Mouse (Mus musculus): ENCODE results near the gene Aig1. TPM values are rescaled to one million over a fixed set of nuclear protein-coding genes. Genes with fewer than 3 reads are reported as not detected.

Aig1 gene
- polyA plus RNA-seq, 1 experiment, result 130 TPM

DNA sequence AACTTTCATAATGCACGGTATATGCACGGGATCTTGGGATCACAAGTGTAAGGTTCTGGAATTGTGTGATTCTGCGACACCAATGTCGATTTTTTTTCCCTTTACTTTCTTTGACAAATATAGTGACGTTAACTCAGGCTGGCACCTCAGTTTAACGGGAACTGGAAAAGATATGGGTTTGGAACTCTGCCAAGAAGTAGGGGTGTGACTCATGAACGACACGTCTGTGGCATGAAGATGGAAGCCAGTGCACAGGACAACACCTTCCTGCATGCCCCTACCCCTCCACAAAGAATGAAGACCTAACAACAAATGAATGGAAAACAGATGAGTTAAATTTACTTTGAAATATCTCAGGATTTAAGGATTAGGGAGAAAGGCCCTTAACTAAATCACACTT is 76.0 kb downstream of the Aig1 start:
- Histone ChIP-seq H3K27me3 (ENCODE audit: control insufficient read depth, insufficient read depth, low read length) (no peaks in the 10 kb centered on the region), H3K4me1 (ENCODE audit: control insufficient read depth, insufficient read depth, low read length) (peaks cover 4% of the 10 kb centered on the region; the same call in 1 of the 2 replicates), H3K27ac (ENCODE audit: insufficient read depth, low read length) (no peak overlapping the region), H3K4me3 (replicated peaks; ENCODE audit: insufficient read depth, low read depth, low read length) (no peak overlapping the region)
- DNase-seq, result peak in 1 of 2 experiments; percentile 31
- no peak for TF ChIP-seq POLR2A (IDR thresholded peaks at IDR 0.05; ENCODE audit: borderline replicate concordance, insufficient read depth, low read length)
- TF ChIP-seq CTCF (IDR thresholded peaks at IDR 0.05; ENCODE audit: borderline replicate concordance, insufficient read depth, low read depth, low read length), result no peak
- 57% methylated on average over 8 of the region's 8 CpGs for WGBS

DNA sequence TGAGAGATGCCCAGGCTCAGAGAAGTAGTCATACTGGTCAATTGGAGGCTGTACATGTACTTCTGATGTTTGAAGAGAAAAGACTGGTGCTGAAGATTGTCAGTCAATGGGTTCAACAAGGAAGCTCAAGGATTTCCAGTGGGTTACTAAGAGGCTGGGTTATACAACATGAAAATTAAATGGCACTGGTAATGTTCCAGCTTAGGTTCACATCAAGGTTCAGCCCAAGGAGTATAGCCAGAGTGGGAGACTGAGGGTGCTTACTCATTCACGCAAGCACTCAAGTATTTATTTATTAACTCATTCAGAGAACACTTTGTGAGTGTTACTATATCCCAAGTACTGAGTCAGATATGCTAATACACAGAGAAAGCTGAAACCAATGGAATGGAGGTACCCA is 79.2 kb downstream of the Aig1 start:
- DNase-seq, result no peak
- Histone ChIP-seq H3K4me1 (ENCODE audit: control insufficient read depth, insufficient read depth, low read length) (peaks cover 4% of the 10 kb centered on the region; the same call in 1 of the 2 replicates), H3K4me3 (replicated peaks; ENCODE audit: insufficient read depth, low read depth, low read length) (no peak overlapping the region), H3K27ac (ENCODE audit: insufficient read depth, low read length) (no peak overlapping the region), H3K27me3 (ENCODE audit: control insufficient read depth, insufficient read depth, low read length) (no peaks in the 10 kb centered on the region)
- TF ChIP-seq CTCF (IDR thresholded peaks at IDR 0.05; ENCODE audit: borderline replicate concordance, insufficient read depth, low read depth, low read length) (no peak), POLR2A (IDR thresholded peaks at IDR 0.05; ENCODE audit: borderline replicate concordance, insufficient read depth, low read length) (no peak)
- 97% methylated on average over 1 of the region's 1 CpGs for WGBS

- H3K27me3 ChIP-seq (ENCODE audit: control insufficient read depth, insufficient read depth, low read length), result no peaks in the 10 kb centered on the region
- H3K4me1 ChIP-seq (ENCODE audit: control insufficient read depth, insufficient read depth, low read length), result peaks cover 4% of the 10 kb centered on the region; the same call in 1 of the 2 replicates
- WGBS, result 88% methylated on average over 9 of the region's 9 CpGs
- DNase-seq, result no peak
- H3K27ac ChIP-seq (ENCODE audit: insufficient read depth, low read length), result no peak overlapping the region
- no peak overlapping the region for H3K4me3 ChIP-seq (replicated peaks; ENCODE audit: insufficient read depth, low read depth, low read length)
- TF ChIP-seq CTCF (IDR thresholded peaks at IDR 0.05; ENCODE audit: borderline replicate concordance, insufficient read depth, low read depth, low read length) (no peak), POLR2A (IDR thresholded peaks at IDR 0.05; ENCODE audit: borderline replicate concordance, insufficient read depth, low read length) (no peak)
Observed at GRCm38 (mm10) chr10:13788057-13788456, 80.7 kb downstream of the Aig1 start.

GRCm38 (mm10) chr10:13782774-13783173 is 86.0 kb downstream of the Aig1 start:
- H3K27ac ChIP-seq (ENCODE audit: insufficient read depth, low read length), result no peak overlapping the region
- H3K4me1 ChIP-seq (ENCODE audit: control insufficient read depth, insufficient read depth, low read length), result no peaks in the 10 kb centered on the region
- WGBS, result 96% methylated on average over 5 of the region's 5 CpGs
- no peak for DNase-seq
- H3K4me3 ChIP-seq (replicated peaks; ENCODE audit: insufficient read depth, low read depth, low read length), result no peak overlapping the region
- H3K27me3 ChIP-seq (ENCODE audit: control insufficient read depth, insufficient read depth, low read length), result no peaks in the 10 kb centered on the region
- TF ChIP-seq CTCF (IDR thresholded peaks at IDR 0.05; ENCODE audit: borderline replicate concordance, insufficient read depth, low read depth, low read length), result no peak
- TF ChIP-seq POLR2A (IDR thresholded peaks at IDR 0.05; ENCODE audit: borderline replicate concordance, insufficient read depth, low read length), result no peak

DNA sequence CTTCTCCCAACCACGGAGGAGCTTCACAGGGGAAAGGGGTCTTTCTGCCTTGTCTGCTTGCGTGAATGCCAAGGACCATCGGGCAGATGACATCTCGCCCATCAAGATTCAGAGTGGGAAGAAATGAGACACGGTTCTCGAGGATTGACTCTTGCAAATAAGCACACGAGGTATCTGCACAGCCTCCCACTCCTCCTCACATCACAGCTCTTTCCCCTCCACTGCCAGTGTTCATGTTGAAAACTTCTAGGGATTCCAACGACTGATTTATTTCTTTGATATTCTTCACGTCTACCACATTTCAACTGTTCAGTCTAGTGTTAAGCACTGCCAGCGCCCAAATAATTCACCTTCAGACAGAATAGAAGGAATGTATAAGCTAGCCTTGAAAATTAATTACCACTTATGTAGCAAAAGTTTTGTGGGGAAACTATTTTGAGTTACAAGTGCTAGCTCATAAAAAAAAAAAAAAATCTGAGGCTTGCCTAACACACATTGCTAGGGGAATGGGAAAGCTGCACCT is 86.5 kb downstream of the Aig1 start:
- no peak overlapping the region for H3K27ac ChIP-seq (ENCODE audit: insufficient read depth, low read length)
- 89% methylated on average over 10 of the region's 10 CpGs for WGBS
- no peak overlapping the region for H3K4me3 ChIP-seq (replicated peaks; ENCODE audit: insufficient read depth, low read depth, low read length)
- TF ChIP-seq CTCF (IDR thresholded peaks at IDR 0.05; ENCODE audit: borderline replicate concordance, insufficient read depth, low read depth, low read length) (no peak), POLR2A (IDR thresholded peaks at IDR 0.05; ENCODE audit: borderline replicate concordance, insufficient read depth, low read length) (no peak)
- no peaks in the 10 kb centered on the region for H3K4me1 ChIP-seq (ENCODE audit: control insufficient read depth, insufficient read depth, low read length)
- no peaks in the 10 kb centered on the region for H3K27me3 ChIP-seq (ENCODE audit: control insufficient read depth, insufficient read depth, low read length)
- no peak for DNase-seq

DNA sequence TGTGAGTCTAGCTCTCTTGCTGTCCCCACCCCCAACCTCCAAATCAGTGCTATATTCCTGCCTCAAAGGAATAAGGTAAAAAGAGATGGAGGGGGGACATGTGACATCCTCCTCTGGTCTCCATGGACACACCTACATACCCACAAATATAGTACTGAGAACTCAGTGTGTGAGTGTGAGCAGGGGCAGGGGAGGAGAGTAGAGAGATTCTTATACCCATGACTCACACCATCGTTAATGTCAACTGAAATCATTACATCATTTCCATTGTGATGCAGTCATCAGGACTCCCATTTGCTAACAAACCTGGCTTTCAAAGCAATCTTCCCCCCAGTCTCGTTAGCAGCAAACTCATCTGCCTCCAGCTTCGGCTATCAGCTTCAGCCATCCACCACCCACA is 92.8 kb downstream of the Aig1 start:
- H3K27me3 ChIP-seq (ENCODE audit: control insufficient read depth, insufficient read depth, low read length), result no peaks in the 10 kb centered on the region; the same call in 1 of the 2 replicates
- no peak for DNase-seq
- no peak overlapping the region for H3K4me3 ChIP-seq (replicated peaks; ENCODE audit: insufficient read depth, low read depth, low read length)
- TF ChIP-seq CTCF (IDR thresholded peaks at IDR 0.05; ENCODE audit: borderline replicate concordance, insufficient read depth, low read depth, low read length) (no peak), POLR2A (IDR thresholded peaks at IDR 0.05; ENCODE audit: borderline replicate concordance, insufficient read depth, low read length) (no peak)
- WGBS, result 76% methylated on average over 3 of the region's 3 CpGs
- H3K4me1 ChIP-seq (ENCODE audit: control insufficient read depth, insufficient read depth, low read length), result peaks cover under 1% of the 10 kb centered on the region
- H3K27ac ChIP-seq (ENCODE audit: insufficient read depth, low read length), result no peak overlapping the region

DNA sequence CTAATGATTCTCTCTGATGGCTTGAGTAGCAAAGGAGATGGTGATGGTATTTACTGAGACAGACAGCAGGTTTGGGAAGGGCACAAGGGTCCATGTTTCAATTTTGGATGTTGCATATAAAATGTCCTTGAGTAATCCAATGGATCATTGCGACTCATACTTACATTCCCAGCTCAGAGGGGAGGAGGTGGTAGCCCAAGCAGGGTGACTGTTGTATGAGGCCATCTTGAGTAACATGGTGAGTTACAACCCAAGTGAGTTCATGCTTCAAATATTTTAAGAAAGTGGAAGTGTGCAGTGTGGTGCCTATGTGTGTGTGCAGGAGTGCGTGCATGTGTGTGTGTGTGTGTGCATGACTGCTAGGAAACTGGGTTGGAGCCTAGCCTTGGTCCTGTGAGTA is 93.4 kb downstream of the Aig1 start:
- Histone ChIP-seq H3K27me3 (ENCODE audit: control insufficient read depth, insufficient read depth, low read length) (no peaks in the 10 kb centered on the region; the same call in 1 of the 2 replicates), H3K27ac (ENCODE audit: insufficient read depth, low read length) (no peak overlapping the region), H3K4me3 (replicated peaks; ENCODE audit: insufficient read depth, low read depth, low read length) (no peak overlapping the region), H3K4me1 (ENCODE audit: control insufficient read depth, insufficient read depth, low read length) (peaks cover 6% of the 10 kb centered on the region)
- no peak for DNase-seq
- no peak for TF ChIP-seq CTCF (IDR thresholded peaks at IDR 0.05; ENCODE audit: borderline replicate concordance, insufficient read depth, low read depth, low read length)
- no peak for TF ChIP-seq POLR2A (IDR thresholded peaks at IDR 0.05; ENCODE audit: borderline replicate concordance, insufficient read depth, low read length)
- WGBS, result 98% methylated on average over 2 of the region's 2 CpGs

DNA sequence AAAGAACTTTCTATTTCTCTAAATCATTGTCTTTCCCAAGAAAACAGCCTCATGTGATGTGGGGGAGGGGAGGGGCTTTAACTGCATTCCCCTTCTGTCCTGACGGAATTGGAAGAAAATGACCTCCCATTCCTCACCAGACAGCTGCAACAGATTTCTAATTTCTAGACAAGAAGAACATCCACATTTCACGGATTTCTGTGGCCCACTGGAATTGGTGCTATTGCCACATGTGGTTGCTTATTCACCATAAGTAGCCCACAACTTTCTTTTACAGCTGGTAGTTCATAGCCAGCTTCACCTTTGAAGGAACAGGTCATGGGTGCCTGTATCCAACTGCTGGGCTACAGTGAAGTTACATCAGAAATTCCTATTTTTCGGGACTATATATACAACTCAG is 93.9 kb downstream of the Aig1 start:
- Histone ChIP-seq H3K4me1 (ENCODE audit: control insufficient read depth, insufficient read depth, low read length) (peaks cover 8% of the 10 kb centered on the region), H3K27me3 (ENCODE audit: control insufficient read depth, insufficient read depth, low read length) (no peaks in the 10 kb centered on the region; the same call in 1 of the 2 replicates), H3K27ac (ENCODE audit: insufficient read depth, low read length) (no peak overlapping the region), H3K4me3 (replicated peaks; ENCODE audit: insufficient read depth, low read depth, low read length) (no peak overlapping the region)
- WGBS, result 94% methylated on average over 3 of the region's 3 CpGs
- TF ChIP-seq POLR2A (IDR thresholded peaks at IDR 0.05; ENCODE audit: borderline replicate concordance, insufficient read depth, low read length) (no peak), CTCF (IDR thresholded peaks at IDR 0.05; ENCODE audit: borderline replicate concordance, insufficient read depth, low read depth, low read length) (no peak)
- DNase-seq, result no peak
